Mouse (Mus musculus): ENCODE data around the gene Srpk2. TPM values are rescaled to one million over a fixed set of nuclear protein-coding genes. Genes with fewer than 3 reads are reported as not detected.
"Not testable (repeated sequence)": the region's sequence is repeated elsewhere in the genome, so short reads cannot be mapped to it uniquely, and the experiment has no call there.

Gene Srpk2
- total and polyA plus RNA-seq, 2 experiments = 2.9 to 14.5 TPM

- Histone ChIP-seq H3K79me2 (ENCODE audit: control insufficient read depth, insufficient read depth, low read length) (peaks cover 16% of the 10 kb centered on the region; the same call in 1 of the 2 replicates), H3K27ac (replicated peaks; ENCODE audit: insufficient read depth, low read depth, low read length) (no peak overlapping the region), H3K4me3 (ENCODE audit: insufficient read depth, low read depth, low read length) (no peak overlapping the region), H3K4me1 (ENCODE audit: control insufficient read depth, insufficient read depth, low read length) (peaks cover 19% of the 10 kb centered on the region), H3K27me3 (ENCODE audit: control insufficient read depth, insufficient read depth, low read length) (no peaks in the 10 kb centered on the region), H3K36me3 (ENCODE audit: control insufficient read depth, insufficient read depth, low read length) (peaks cover 41% of the 10 kb centered on the region), H3K9ac (ENCODE audit: low read depth, low read length) (no peak overlapping the region)
- DNase-seq (ENCODE audit: extremely low read depth, low read depth, low spot score) = peak; percentile 84
- 4% methylated on average over 2 of the region's 2 CpGs for WGBS
- no peak for TF ChIP-seq POLR2A (IDR thresholded peaks at IDR 0.05; ENCODE audit: extremely low read depth, insufficient read depth, low read length)
- no peak for TF ChIP-seq CTCF (IDR thresholded peaks at IDR 0.05; ENCODE audit: low read depth, low read length)
These were observed 222.7 kb downstream of the Srpk2 start for GRCm38 (mm10) chr5:23461688-23462087.

- peaks cover 15% of the 10 kb centered on the region for H3K4me1 ChIP-seq (ENCODE audit: control insufficient read depth, insufficient read depth, low read length)
- WGBS = 63% methylated on average over 2 of the region's 2 CpGs
- H3K79me2 ChIP-seq (ENCODE audit: control insufficient read depth, insufficient read depth, low read length) = peaks cover 19% of the 10 kb centered on the region
- not testable (repeated sequence) for H3K4me3 ChIP-seq (ENCODE audit: insufficient read depth, low read depth, low read length); H3K9ac ChIP-seq (ENCODE audit: low read depth, low read length); H3K27me3 ChIP-seq (ENCODE audit: control insufficient read depth, insufficient read depth, low read length); DNase-seq (ENCODE audit: extremely low read depth, low read depth, low spot score); H3K27ac ChIP-seq (replicated peaks; ENCODE audit: insufficient read depth, low read depth, low read length)
- peaks cover 23% of the 10 kb centered on the region for H3K36me3 ChIP-seq (ENCODE audit: control insufficient read depth, insufficient read depth, low read length)
These were observed 230.9 kb downstream of the Srpk2 start for GRCm38 (mm10) chr5:23453561-23453960.

Other genes with a start within 250 kb of the Srpk2 start
- gene Pus7, start 99.1 kb upstream of the Srpk2 start, total RNA-seq (2014; rRNA removed) = 6.0 and 7.0 TPM in 2 replicates
- 1.7 and 2.6 TPM in 2 replicates for gene Pus7, start 99.1 kb upstream of the Srpk2 start, polyA plus RNA-seq (2012; rRNA removed)
- 13.6 and 16.7 TPM in 2 replicates for gene Rint1, start 103.1 kb upstream of the Srpk2 start, total RNA-seq (2014; rRNA removed)
- 5.3 and 13.6 TPM in 2 replicates for gene Rint1, start 103.1 kb upstream of the Srpk2 start, polyA plus RNA-seq (2012; rRNA removed)
- gene Tomm7, start 159.5 kb upstream of the Srpk2 start, total RNA-seq (2014; rRNA removed) = 54.5 and 66.2 TPM in 2 replicates
- gene Tomm7, start 159.5 kb upstream of the Srpk2 start, polyA plus RNA-seq (2012; rRNA removed) = 31.0 and 33.8 TPM in 2 replicates

Measured in liver, adult 2 months (tissue).